Mouse (Mus musculus) kidney, embryonic 15.5 days (tissue): ENCODE results near the gene Zcchc7. TPM values are rescaled to one million over a fixed set of nuclear protein-coding genes. Genes with fewer than 3 reads are reported as not detected.

ENCODE experiments used
- ATAC-seq: fragments of 200-750 bp; cut with Nextera tagmentation; replicated peaks from 2 replicates; pipeline ENCODE4 v1.8.0; 2017; ENCODE audit warnings: moderate TSS enrichment; ENCODE audit not compliant: low FRiP score
- H3K27ac ChIP-seq: fragments of 300-500 bp; sonication (generic); 2 replicates; pipeline ENCODE4 v1.5.1; 2015; ENCODE audit warnings: mild to moderate bottlenecking, inconsistent platforms
- H3K27me3 ChIP-seq: fragments of 300-500 bp; sonication (generic); 2 replicates; pipeline ENCODE4 v1.6.1; 2015; ENCODE audit warnings: inconsistent platforms
- H3K36me3 ChIP-seq: fragments of 300-500 bp; sonication (generic); 2 replicates; pipeline ENCODE4 v1.6.1; 2015; ENCODE audit warnings: inconsistent platforms
- H3K4me1 ChIP-seq: fragments of 300-500 bp; sonication (generic); 2 replicates; pipeline ENCODE4 v1.6.1; 2015; ENCODE audit warnings: inconsistent platforms
- H3K4me2 ChIP-seq: fragments of 300-500 bp; sonication (generic); 2 replicates; pipeline ENCODE4 v1.6.1; 2015; ENCODE audit warnings: moderate library complexity, mild to moderate bottlenecking, inconsistent platforms
- H3K4me3 ChIP-seq: fragments of 300-500 bp; sonication (generic); replicated peaks from 2 replicates; pipeline ENCODE4 v1.5.1; 2015; ENCODE audit warnings: mild to moderate bottlenecking, inconsistent platforms
- H3K9ac ChIP-seq: fragments of 300-500 bp; sonication (generic); 2 replicates; pipeline ENCODE4 v1.6.1; 2015; ENCODE audit warnings: mild to moderate bottlenecking, inconsistent platforms
- H3K9me3 ChIP-seq: fragments of 300-500 bp; sonication (generic); replicated peaks from 2 replicates; pipeline ENCODE4 v1.6.1; 2016; ENCODE audit warnings: inconsistent platforms
- WGBS: fragments of 180-500 bp; shearing (Covaris S2); methylation state at CpG from one replicate; pipeline ENCODE4 v1.1.7; 2015; ENCODE audit warnings: mixed read lengths; 5-methylcytosine and 5-hydroxymethylcytosine counted together
- polyA plus RNA-seq: library from polyadenylated mRNA; unstranded; fragments of >200 nt; fragmentation: Nextera tagmentation; extraction: Ambion mirVana; gene quantifications from 2 replicates; pipeline ENCODE4 v1.2.1, GENCODE M21; 2015

Zcchc7 gene
- polyA plus RNA-seq, 1 experiment from 2014 or later: 38.2 TPM

DNA sequence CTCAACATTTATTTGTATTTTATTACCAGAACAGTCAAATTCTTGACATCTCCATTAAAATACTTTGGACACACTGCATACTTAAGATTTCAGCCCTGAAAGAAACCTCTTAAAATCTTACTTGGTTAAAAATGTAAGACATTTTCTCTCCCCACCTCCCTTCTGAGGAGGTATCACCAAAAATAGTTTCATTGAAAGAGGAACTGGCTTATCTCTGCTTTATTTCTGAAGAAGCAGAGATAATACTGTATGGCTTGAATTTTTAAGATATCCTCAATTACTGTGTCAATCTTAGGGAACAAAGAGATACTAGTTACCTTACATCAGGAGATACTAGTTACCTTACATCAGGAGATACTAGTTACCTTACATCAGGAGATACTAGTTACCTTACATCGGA lies 116.4 kb downstream of the Zcchc7 start:
- H3K4me3 ChIP-seq: no peak overlapping the region
- no peak overlapping the region for H3K27ac ChIP-seq
- no peak overlapping the region for H3K4me2 ChIP-seq
- H3K27me3 ChIP-seq: no peaks in the 10 kb centered on the region
- H3K36me3 ChIP-seq: no peaks in the 10 kb centered on the region
- H3K9ac ChIP-seq: no peak overlapping the region
- WGBS: 100% methylated on average over 1 of the region's 1 CpGs
- no peak for ATAC-seq
- H3K9me3 ChIP-seq: no peaks in the 10 kb centered on the region
- no peaks in the 10 kb centered on the region for H3K4me1 ChIP-seq

DNA sequence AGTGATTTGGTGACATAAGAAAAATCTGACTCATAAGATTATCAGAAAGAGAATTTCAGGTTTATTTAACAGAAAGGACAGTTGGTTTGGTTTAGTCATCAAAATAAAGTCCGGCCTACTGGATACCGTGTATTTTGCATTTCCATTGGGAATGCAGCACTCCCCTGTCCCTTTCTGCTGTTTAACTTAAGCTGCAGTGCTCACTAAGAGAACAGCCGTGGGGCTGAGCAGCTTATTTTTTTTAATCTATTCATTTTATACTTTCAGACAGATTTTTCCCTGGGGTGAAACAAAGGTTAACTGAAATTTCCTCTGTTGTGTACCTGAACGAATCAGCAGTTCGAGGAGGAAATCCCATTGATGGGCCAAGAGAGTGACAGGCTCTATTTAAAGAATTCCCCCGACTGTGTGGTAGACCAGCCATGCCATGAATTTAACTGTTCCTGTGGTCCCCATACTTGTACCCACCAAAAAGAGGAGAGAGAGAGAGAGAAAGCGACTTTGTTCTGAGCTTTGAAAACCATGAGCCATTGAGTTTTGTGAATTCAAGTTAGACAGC lies 124.5 kb downstream of the Zcchc7 start:
- Histone ChIP-seq H3K9ac (no peak overlapping the region), H3K4me2 (no peak overlapping the region), H3K9me3 (no peaks in the 10 kb centered on the region), H3K4me3 (no peak overlapping the region), H3K36me3 (no peaks in the 10 kb centered on the region), H3K27me3 (no peaks in the 10 kb centered on the region), H3K27ac (no peak overlapping the region), H3K4me1 (no peaks in the 10 kb centered on the region)
- ATAC-seq: no peak
- 60% methylated on average over 7 of the region's 7 CpGs for WGBS

DNA sequence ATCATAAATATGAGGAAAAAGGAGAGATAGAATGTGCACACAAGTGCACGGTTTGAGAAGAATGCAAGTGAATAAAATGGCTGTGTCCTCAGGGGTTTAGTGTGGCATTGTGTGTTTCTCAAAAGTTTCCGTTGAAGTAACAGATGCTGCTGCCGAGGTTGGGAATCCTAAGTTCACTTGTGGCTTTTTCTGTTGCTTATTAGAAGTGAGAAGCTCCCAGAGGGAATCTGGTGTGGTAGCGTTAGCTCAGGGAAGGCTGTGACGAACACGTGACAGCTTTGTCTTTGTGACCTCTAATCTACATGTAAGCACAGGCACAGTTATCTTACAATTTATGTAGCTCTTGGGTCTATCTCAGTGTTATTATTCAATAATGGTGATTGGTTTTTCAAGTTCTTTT lies 130.5 kb downstream of the Zcchc7 start:
- H3K36me3 ChIP-seq: no peaks in the 10 kb centered on the region
- H3K9ac ChIP-seq: no peak overlapping the region
- no peak overlapping the region for H3K27ac ChIP-seq
- no peaks in the 10 kb centered on the region for H3K27me3 ChIP-seq
- no peak for ATAC-seq
- no peak overlapping the region for H3K4me2 ChIP-seq
- no peaks in the 10 kb centered on the region for H3K4me1 ChIP-seq
- 89% methylated on average over 6 of the region's 6 CpGs for WGBS
- H3K9me3 ChIP-seq: no peaks in the 10 kb centered on the region
- no peak overlapping the region for H3K4me3 ChIP-seq

DNA sequence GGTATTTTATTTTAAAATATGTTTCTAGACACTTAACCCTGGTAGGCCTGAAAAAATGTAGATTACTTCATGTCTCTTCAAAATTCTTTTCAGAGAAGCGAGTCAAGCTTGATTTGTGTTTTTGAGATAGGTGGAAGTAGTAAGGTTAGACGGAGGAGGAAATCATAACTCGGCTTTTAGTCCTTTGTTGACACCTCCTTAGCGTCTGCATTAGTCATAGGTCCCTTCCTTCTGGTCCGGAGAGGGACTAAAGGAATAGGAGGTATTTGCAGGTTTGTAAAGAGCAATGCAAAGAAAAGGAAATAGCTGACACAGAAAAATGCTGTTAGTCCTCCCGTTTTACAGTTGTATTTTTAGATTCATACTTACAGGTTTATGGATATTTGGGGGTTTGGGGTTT lies 135.7 kb downstream of the Zcchc7 start:
- H3K36me3 ChIP-seq: peaks cover 14% of the 10 kb centered on the region
- ATAC-seq: no peak
- no peak overlapping the region for H3K4me2 ChIP-seq
- no peaks in the 10 kb centered on the region for H3K27me3 ChIP-seq
- WGBS: 54% methylated on average over 6 of the region's 6 CpGs
- H3K9me3 ChIP-seq: no peaks in the 10 kb centered on the region
- no peaks in the 10 kb centered on the region for H3K4me1 ChIP-seq
- no peak overlapping the region for H3K9ac ChIP-seq
- H3K4me3 ChIP-seq: no peak overlapping the region
- no peak overlapping the region for H3K27ac ChIP-seq

DNA sequence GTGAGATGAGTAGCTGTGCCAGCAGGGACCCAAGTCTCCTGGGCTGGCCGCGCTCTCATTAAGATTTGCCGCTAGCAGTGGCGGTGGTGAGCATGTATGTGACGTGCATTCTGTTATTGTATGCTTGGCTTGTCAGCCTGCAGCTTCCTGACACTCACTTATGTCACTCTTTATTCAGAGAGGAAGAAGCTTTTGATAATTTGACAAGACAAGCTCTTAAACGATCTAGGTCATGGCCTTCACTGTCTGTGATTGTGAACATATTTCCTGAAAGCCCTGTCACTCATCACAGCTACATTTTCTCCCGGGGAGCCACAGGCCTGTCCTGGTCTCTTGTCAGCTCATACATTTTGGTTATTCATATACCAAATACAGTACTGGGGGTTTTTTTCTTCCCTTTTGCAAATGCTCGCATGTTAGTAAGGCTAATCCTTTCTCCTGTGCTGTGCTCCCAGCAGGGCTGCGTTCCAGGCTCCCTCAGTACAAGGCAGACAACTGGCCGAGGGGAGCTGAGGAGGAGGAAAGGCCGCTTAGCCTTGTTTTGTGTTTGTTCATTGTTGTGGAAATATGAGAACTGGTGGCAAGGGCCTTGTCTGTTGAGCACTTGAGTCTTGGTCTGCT lies 150.1 kb downstream of the Zcchc7 start:
- no peak overlapping the region for H3K27ac ChIP-seq
- no peaks in the 10 kb centered on the region for H3K27me3 ChIP-seq
- H3K36me3 ChIP-seq: no peaks in the 10 kb centered on the region
- 58% methylated on average over 11 of the region's 11 CpGs for WGBS
- H3K9ac ChIP-seq: no peak overlapping the region
- no peaks in the 10 kb centered on the region for H3K4me1 ChIP-seq
- no peaks in the 10 kb centered on the region for H3K9me3 ChIP-seq
- H3K4me2 ChIP-seq: no peak overlapping the region
- no peak overlapping the region for H3K4me3 ChIP-seq
- ATAC-seq: no peak

DNA sequence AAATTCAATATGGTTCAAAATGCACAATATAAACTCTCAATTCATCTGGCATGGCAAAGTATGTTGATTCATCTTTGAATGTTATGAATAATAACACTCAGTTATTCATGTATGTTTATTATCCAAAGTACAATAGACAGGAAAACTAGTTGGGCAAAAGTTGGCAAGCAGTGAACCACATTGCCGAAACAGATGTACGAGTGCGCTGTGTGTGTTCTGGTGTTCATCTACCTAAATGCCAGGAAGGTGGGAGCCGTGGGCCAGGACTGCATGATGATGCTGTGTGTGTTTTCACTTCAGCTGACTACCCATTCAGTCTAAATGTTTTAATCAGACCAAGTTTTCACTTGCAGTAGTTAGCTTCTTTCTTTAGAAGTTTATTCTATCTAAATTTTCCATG lies 150.7 kb downstream of the Zcchc7 start:
- Histone ChIP-seq H3K27ac (no peak overlapping the region), H3K27me3 (no peaks in the 10 kb centered on the region), H3K4me1 (no peaks in the 10 kb centered on the region), H3K4me3 (no peak overlapping the region), H3K9ac (no peak overlapping the region), H3K36me3 (no peaks in the 10 kb centered on the region), H3K4me2 (no peak overlapping the region), H3K9me3 (no peaks in the 10 kb centered on the region)
- ATAC-seq: no peak
- 92% methylated on average over 4 of the region's 4 CpGs for WGBS

DNA sequence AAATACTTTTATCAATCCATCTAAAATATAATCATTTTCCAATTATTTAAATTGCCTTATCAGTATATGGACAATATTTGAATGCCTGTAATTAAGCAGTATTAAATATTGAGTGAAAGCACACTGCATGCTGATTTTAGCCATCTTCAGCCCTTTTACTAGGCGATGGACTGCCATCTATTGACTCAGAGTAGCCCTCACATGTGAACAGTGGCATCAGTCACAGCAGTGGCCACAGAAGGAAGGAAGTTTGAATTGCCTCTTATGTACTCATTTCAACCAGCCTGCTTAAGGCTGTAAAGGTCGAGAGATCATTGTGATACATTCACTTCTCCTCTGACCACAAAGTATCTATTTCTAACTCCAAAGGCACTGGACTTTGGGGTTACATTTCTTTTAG lies 154.4 kb downstream of the Zcchc7 start:
- H3K9ac ChIP-seq: no peak overlapping the region
- H3K27ac ChIP-seq: no peak overlapping the region
- no peak for ATAC-seq
- WGBS: 63% methylated on average over 2 of the region's 2 CpGs
- no peaks in the 10 kb centered on the region for H3K36me3 ChIP-seq
- no peaks in the 10 kb centered on the region for H3K4me1 ChIP-seq
- no peaks in the 10 kb centered on the region for H3K27me3 ChIP-seq
- no peaks in the 10 kb centered on the region for H3K9me3 ChIP-seq
- no peak overlapping the region for H3K4me3 ChIP-seq
- no peak overlapping the region for H3K4me2 ChIP-seq

DNA sequence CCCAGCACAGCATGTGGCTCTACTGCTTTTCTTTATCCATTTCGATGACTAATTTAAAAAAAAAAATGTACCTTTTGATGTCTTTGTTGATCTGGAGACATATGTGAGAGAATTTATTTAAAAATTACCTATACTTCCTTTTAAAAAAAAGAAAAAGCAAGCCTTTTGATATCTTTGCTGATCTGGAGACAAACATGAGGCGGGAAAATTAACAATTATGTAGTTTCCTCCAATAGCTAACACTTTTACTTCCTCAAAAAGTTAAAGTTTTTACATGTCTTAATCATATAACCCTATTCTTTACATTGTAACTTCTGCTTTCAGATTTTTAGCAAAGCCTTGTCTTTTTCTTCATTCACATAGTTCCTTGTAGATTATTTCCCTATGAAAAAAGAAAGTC lies 155.2 kb downstream of the Zcchc7 start:
- Histone ChIP-seq H3K9ac (no peak overlapping the region), H3K27ac (no peak overlapping the region), H3K4me2 (no peak overlapping the region), H3K4me3 (no peak overlapping the region), H3K27me3 (no peaks in the 10 kb centered on the region), H3K36me3 (no peaks in the 10 kb centered on the region), H3K4me1 (no peaks in the 10 kb centered on the region), H3K9me3 (no peaks in the 10 kb centered on the region)
- ATAC-seq: no peak
- WGBS: 96% methylated on average over 2 of the region's 2 CpGs

DNA sequence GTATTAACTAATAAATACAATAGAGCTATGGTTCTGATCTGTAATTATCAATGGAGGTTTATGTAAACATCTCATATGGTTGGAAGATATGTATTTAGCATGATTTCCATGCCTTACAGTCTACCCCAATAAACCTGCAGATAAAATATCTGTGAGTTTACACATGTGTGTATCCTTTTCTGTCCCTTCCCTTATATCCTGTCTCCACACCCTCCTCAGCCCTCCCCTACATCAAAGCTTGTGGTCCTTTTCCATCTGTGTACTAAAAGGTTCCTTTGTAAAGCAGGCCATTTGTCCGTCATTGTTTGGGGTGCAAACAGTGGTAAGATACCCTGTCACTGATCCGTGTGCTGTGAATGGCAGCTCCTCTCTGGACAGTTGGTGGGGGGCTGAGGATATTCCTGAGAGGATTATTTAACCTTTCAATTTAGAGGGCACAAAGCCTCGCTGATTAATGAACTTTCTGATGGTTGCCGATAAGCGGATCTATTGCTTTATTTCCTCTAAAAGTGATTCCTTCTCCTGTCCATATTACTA lies 161.7 kb downstream of the Zcchc7 start:
- no peak overlapping the region for H3K27ac ChIP-seq
- no peak overlapping the region for H3K4me2 ChIP-seq
- no peaks in the 10 kb centered on the region for H3K9me3 ChIP-seq
- WGBS: 68% methylated on average over 5 of the region's 5 CpGs
- no peak overlapping the region for H3K9ac ChIP-seq
- ATAC-seq: no peak
- H3K27me3 ChIP-seq: no peaks in the 10 kb centered on the region
- no peaks in the 10 kb centered on the region for H3K4me1 ChIP-seq
- no peak overlapping the region for H3K4me3 ChIP-seq
- no peaks in the 10 kb centered on the region for H3K36me3 ChIP-seq

DNA sequence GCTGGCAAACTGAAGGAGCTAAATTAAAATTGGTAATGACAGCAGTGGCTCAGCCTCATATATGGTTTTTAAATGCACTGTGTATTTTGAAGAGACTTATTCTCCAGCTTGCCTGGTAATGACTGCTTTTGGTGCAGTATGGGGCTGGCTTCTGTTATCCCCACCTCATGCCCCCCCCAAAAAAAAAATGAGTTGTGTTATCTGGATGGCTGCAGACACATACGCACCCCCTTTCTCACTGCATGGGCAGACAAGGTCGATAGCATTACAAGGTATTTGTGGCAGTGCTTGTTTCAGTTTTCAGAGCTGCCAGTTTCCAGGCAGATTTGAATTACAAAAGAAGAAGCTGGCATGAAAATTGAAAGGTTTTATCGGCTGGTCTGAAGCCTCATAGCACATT lies 162.2 kb downstream of the Zcchc7 start:
- no peak overlapping the region for H3K27ac ChIP-seq
- no peak for ATAC-seq
- no peak overlapping the region for H3K4me3 ChIP-seq
- H3K27me3 ChIP-seq: no peaks in the 10 kb centered on the region
- H3K9ac ChIP-seq: no peak overlapping the region
- WGBS: 80% methylated on average over 3 of the region's 3 CpGs
- H3K36me3 ChIP-seq: no peaks in the 10 kb centered on the region
- no peaks in the 10 kb centered on the region for H3K9me3 ChIP-seq
- H3K4me1 ChIP-seq: no peaks in the 10 kb centered on the region
- no peak overlapping the region for H3K4me2 ChIP-seq

DNA sequence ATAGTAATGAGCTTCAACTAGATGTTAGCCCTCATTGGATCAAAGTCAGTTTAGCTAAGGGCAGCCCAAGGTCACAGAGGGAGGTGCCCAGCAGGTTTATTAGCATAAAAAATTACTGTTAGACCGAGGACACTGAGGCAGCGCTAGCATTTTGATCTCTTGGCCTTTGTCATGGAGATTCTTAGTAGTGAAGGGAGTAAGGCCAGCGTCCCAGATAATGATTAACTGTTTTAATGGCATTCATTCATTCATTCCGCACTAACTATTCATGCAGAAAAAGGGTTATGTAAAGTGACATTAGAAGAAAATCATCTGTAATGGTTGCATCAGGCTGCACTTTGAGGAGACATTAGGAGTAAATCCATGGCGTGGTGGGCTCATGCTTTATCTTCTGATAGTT lies 165.2 kb downstream of the Zcchc7 start:
- Histone ChIP-seq H3K27ac (no peak overlapping the region), H3K27me3 (no peaks in the 10 kb centered on the region), H3K9ac (no peak overlapping the region), H3K4me3 (no peak overlapping the region), H3K4me1 (no peaks in the 10 kb centered on the region), H3K36me3 (no peaks in the 10 kb centered on the region), H3K9me3 (no peaks in the 10 kb centered on the region), H3K4me2 (no peak overlapping the region)
- no peak for ATAC-seq
- WGBS: 60% methylated on average over 5 of the region's 5 CpGs

DNA sequence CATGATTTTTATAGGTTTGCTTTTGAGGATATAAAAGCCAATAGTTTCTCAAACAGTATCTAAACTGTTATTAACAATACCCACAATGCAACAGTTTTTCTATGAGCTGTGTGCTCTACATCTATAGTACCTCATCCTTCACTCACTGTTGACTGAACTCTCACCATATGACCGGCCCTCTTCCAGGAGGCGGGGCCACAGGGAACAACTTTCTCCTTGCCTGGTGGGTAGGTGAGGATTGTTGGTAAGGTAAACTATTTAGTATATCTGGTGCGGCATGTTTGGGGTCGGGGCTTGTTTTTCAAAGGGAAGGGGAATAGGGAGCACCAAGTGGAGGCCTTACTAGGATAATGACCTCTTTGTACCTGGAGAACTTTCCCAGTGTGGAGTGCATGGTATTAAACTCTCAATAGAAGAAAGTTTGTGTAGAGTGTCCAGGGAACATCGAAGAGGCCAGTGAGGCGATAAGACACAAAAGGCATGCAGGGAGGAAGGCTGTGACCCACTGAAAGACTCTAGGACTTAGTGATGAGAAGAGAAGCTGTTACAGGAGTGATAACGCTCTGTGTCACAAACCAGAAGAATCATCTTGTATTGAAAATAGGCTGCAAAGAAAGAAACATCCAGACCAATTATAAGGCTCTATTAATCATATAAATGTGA lies 166.9 kb downstream of the Zcchc7 start:
- H3K27ac ChIP-seq: no peak overlapping the region
- H3K4me1 ChIP-seq: no peaks in the 10 kb centered on the region
- H3K9ac ChIP-seq: no peak overlapping the region
- no peaks in the 10 kb centered on the region for H3K9me3 ChIP-seq
- no peaks in the 10 kb centered on the region for H3K27me3 ChIP-seq
- 94% methylated on average over 7 of the region's 7 CpGs for WGBS
- peaks cover 15% of the 10 kb centered on the region for H3K36me3 ChIP-seq
- H3K4me2 ChIP-seq: no peak overlapping the region
- H3K4me3 ChIP-seq: no peak overlapping the region
- no peak for ATAC-seq
